Mouse (Mus musculus) T-helper 1 cell (primary cell): ENCODE measurements around the gene Zfand2b.

Experiments used
- in situ Hi-C: fragments of 300-600 bp; cut with MboI, MseI; formaldehyde crosslinking; loops from one replicate; pipeline ENCODE4 v1.15.1; 2025; ENCODE audit warnings: high pct_unique_total_duplicates

The Zfand2b gene

DNA sequence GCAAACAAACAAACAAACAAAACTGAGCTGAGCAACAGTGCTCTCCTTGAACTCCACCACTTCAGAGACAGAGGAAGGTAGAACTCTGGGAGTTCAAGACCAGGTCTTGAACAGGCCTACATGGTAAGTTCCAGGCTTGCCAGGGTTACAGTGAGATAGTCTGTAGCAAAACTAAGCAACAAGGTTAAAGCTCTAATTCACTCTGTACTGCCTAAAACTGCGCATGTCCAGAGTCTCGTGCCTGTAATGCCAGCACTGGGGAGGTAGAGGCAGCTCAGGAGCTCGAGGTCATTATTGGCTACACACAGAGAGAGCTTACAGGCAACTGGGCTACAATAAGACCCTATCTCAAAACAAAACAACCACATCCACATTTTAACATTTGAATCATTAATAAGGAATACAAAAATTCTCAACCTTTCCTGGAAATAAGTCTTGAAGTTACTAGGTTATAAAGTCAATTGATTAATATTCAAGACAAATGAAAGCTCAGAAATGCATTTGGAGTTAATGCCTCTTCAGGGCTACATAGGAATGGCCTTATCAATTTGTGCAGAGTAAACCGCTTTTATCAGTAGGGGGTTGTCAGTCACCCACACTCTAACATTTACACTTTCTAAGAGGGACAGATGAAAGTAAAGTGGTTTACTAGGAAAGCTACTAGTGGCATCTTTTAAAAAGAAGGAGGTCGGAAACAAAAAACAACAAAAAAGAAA is 8.7 kb upstream of the Zfand2b start:
- in situ Hi-C loops, result loop anchor here (25.0 kb wide), 1 partner anchor 1222 kb away; no protein-coding TSS in a partner anchor

- in situ Hi-C loops, result loop anchor here (25.0 kb wide), 1 partner anchor 1223 kb away; no protein-coding TSS in a partner anchor
These were observed 8.2 kb upstream of the Zfand2b start for GRCm38 (mm10) chr1:75160256-75160617.

DNA sequence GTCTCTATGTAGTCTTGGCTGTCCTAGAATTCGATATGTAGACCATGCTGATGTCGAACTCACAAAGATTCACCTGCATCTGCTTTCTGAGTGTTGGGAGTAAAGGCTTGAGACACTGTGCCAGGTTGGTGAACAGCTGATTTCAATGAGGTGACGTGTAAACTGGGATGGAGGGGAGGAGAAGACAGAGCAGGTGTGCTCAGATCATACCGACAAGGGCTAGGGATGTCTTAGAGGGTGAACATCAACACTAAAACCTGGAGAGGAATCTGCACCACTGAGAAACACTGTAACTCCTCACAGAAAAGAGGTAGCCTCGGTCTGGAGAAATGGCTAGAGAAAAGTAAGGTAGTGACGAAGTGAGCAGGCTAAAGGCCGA is 364 bp upstream of the Zfand2b start:
- in situ Hi-C loops, result loop anchor here (25.0 kb wide), 1 partner anchor 1231 kb away; no protein-coding TSS in a partner anchor

- in situ Hi-C loops, result loop anchor here (10.0 kb wide), 1 partner anchor 475 kb away; no protein-coding TSS in a partner anchor
These were observed 11.1 kb downstream of the Zfand2b start for GRCm38 (mm10) chr1:75179334-75180104.

DNA sequence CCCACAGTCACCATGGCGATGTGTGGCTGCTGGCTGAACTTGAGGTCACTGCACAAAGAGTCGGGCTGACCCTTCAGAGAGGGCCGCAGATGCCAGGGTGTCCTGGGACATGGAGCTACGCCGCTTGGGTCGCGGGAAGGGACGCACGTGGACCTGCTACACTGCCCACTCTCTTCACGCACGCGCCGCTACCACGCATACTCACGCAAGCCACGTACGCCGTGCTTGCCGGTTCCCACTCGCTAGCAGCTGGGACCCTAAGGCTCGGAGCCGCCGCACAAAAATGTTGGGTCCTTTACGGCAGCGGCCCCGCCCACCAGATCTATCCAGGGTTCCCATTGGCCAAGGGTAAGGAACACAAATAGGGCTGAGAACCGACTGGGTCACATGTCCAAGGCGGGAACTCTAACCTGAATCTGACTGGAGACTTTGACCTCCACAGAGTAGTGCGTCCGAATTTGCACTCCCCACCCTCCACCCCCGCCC is 11.7 kb downstream of the Zfand2b start, which contains the start of gene Abcb6:
Gene Abcb6 (minus strand): TSS at position 288 of the 486 bp plus-strand sequence.
- in situ Hi-C loops, result no loop called here

- in situ Hi-C loops, result no loop called here
These were observed 12.3 kb downstream of the Zfand2b start for GRCm38 (mm10) chr1:75180741-75181140.

GRCm38 (mm10) chr1:75181377-75181870 is 13.0 kb downstream of the Zfand2b start:
- in situ Hi-C loops, result no loop called here

DNA sequence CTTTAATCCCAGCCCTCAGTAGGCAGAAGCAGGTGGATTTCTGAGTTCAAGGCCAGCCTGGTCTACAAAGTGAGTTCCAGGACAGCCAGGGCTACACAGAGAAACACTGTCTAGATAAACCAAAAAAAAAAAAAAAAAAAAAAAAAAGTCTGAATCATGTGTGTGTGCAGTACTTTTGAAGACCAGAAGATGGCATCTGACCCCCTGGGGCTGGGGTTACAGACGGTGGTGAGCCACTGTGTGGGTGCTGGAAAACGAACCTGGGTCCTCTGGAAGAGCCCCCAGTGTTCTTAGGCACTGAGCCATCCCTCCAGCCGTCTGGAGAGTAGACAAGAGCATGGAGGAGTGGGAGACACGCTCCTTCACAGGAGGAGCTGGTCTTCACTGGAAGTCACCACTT is 13.7 kb downstream of the Zfand2b start:
- in situ Hi-C loops, result no loop called here

DNA sequence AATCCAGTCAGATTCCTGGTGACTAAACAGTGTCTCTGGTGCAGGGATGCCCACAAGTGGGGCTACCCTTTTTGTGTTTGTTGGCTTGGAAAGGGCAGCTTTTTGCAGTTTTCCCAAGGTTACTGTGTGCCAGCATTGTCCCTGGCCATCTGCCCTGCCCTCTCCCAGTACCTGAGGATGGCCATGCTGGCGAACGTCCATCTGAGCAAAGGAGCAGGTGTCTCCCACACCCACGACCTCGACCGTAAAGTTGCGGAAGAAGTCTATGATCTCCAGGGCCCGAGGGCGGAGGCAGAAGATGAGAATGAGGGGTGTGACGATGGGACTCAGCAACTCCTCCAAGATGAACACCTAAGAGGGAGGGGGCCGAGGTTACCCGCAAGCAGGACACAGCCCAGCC is 17.0 kb downstream of the Zfand2b start:
- in situ Hi-C loops, result no loop called here

DNA sequence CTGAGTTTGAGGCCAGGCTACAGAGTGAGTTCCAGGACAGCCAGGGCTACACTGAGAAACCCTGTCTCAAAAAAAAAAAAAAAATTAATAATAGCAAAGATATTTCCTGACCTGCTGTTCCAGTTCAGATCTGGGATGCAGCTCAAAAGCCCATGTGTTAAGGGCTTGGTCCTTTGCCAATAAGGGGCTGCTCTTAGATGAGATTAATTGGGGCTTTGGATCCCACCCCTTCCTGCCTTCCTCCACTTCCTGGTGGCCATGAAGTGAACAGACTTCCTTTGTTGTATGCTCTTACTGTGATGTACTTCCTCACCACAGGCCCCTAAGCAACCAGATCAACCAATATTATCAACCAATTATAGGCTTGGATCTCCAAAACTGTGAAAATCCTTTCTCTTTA is 18.7 kb downstream of the Zfand2b start:
- in situ Hi-C loops, result no loop called here

- in situ Hi-C loops, result no loop called here
These were observed 19.6 kb downstream of the Zfand2b start for GRCm38 (mm10) chr1:75187914-75188483.

GRCm38 (mm10) chr1:75190577-75190976 is 22.1 kb downstream of the Zfand2b start:
- in situ Hi-C loops, result loop anchor here (10.0 kb wide), 1 partner anchor 64 kb away; no protein-coding TSS in a partner anchor

DNA sequence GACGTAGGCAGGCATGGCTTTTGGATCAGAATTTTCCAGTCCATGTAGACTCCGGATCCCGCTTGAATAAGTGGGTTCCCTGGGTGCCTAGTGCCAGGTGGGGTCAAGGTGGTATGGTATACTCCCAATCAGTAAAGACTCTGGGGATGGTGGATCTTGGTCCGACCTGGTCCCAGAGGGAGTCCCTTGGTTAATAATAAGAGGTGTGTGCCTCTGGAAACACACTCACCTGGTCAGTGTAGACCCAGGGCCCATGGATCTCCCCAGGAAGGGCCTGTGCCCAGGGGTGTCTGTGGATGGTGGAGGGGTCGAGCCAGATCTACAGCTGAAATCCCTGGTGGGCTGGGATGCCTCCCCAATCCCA is 22.8 kb downstream of the Zfand2b start:
- in situ Hi-C loops, result loop anchor here (10.0 kb wide), 1 partner anchor 64 kb away; no protein-coding TSS in a partner anchor

DNA sequence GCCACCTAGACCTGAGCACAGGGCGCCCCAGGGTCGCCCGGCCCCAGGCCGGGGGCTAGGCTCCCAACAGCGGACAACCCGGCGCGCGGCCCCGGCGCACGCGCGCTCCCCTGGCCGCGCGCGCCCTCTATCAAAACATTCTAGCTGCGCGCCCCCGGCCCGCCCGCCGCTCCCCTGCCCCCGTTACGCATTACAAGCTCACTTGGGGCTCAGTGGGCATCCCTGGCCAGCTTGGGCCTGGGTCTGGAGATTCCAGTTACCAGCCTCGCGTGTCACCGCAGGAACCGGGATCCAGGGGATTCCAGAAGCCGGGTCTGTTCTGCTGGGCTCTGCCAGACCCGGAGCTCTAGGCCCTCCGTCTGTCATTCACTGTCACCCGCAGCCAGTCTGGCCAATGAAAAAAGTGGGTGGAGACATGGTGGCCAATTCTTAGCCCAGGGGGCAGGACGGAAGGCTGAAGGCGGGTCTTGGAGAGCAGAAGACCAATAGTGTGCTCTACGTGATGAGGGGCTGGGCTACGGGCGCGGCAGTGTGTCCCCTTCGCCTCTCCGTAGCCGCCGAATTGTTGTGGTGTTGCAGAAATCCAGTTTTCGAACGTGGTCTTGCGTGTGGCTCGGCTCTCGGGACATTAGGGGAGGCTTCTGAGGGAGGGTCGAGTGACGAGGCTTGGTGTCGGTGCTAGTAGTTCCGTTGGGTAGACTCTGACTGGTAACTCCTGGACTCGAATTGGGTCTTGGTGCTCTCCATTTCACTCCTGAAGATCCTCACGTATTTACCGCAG is 23.4 kb downstream of the Zfand2b start, which contains the start of the genes Ankzf1 and Atg9a:
Gene Ankzf1 (plus strand): TSS at position 530 of the 781 bp plus-strand sequence.
Gene Atg9a (minus strand): TSS at position 575 of the 781 bp plus-strand sequence.
- in situ Hi-C loops, result loop anchor here (10.0 kb wide), 1 partner anchor 63 kb away; no protein-coding TSS in a partner anchor

- in situ Hi-C loops, result loop anchor here (10.0 kb wide), 1 partner anchor 62 kb away; no protein-coding TSS in a partner anchor
These were observed 24.0 kb downstream of the Zfand2b start for GRCm38 (mm10) chr1:75192452-75192851.

DNA sequence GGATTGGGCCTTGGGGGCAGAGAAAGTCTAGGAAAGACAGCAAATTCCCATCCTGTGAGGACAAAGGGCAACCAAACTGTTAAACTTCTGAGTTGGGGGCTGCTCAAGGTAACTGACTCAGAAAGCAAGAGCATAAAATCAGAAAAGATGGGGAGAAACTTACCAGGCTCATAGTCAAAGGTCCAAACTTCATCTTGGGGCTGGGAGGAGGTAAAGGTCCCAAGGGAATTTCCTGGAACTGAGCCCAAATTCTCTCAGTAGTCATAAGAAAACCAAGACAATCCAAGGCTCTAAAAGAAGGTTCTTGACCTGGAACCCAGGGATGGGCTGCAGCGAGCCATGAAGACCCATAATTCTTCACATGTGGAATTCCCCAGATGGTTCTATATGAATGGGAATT is 32.8 kb downstream of the Zfand2b start:
- in situ Hi-C loops, result no loop called here

DNA sequence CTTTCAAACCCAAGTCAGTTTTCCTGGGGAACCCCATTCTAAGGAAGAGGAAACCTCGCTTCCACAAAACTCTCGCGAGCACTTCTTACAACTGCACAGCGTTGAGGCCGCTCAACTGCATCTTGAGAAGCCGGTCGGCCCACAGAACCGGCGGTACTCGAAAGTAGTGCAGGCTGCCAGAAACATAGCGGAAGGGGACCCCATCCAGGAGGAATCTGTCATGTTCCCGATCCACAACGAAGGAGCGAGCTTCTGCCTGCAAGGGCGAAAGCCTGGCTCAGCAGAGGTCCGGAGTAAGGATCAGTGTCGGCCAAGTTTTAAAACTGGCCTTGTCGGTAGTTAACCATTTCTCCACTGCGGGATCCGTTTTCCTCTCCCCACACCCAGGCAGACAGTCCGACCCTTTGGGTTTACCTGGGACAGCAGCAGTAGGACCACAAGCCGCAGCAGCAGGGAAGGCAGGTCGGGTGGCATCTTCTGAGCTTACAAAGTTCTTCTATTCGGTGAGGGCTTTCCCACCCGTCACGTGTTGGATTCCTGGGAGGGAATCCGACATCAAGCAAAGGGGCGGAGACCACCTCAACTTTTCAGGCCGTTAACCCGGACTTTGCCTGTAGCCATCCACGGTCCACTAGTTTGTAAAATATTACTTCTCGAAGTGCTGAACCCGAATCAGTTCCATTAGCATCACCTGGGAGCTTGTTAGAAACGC is 40.7 kb downstream of the Zfand2b start:
- in situ Hi-C loops, result no loop called here

DNA sequence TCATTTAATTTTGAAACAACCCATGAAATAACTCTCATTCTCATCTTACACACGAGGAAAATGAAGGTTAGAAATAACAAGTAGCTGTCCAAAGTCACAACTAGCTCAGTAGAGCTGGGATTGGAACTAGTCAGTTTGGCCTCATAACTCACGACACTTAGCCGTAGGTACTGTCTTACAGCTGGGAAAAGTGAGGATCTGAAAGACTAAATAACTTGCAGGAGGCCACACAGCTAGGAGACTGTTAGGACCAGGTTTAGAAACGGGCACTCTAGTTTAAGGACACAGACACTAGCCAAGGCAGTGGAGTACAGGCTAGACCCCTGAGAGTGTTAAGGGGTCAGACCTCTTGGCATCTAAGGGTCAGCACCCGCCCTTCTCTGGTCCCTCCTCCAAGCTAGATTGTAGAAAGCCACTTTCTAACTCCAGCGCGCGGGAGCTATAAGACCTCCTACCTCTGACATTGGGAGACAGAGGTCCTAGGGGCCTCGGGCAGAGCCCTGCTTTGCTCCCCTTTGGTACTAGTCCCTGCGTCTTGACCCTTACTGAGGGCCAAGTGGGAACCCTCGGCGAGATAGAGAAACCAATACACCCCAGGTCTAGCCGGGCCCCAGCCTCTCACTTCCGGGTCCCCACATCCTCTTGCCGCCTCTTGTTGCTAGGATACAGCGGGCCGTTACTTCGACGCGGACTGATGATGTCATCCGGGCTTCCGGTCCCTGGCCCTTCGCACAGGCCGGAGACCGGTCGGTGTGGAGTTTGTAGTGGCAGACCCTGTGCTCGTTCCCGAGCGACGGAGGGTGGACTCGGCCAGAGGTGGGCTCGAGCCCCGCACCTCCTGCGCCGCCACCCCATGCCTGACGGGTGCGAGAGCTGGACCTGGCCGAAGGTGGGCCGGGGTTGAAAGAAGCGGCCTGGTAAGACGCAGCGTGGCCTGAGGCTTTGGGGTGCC is 42.0 kb downstream of the Zfand2b start, which contains the start of the genes Glb1l and Stk16:
Gene Glb1l (minus strand): TSS at position 678 of the 952 bp plus-strand sequence.
Gene Stk16 (plus strand): TSS at position 703 of the 952 bp plus-strand sequence.
- in situ Hi-C loops, result no loop called here
